Mouse (Mus musculus) CH12.LX (cell line): ENCODE results near the gene Mrtfa. TPM values are rescaled to one million over a fixed set of nuclear protein-coding genes. Genes with fewer than 3 reads are reported as not detected.

Experiments used
- DNase-seq: peaks from one replicate; pipeline ENCODE4 v3.0.0-alpha.2; 2013; ENCODE audit errors: extremely low read depth
- H3K27ac ChIP-seq: 2 replicates; pipeline ENCODE4 v1.5.1; 2012; ENCODE audit warnings: low read depth, mild to moderate bottlenecking, control low read depth, moderate library complexity; ENCODE audit not compliant: insufficient read depth
- H3K27me3 ChIP-seq: replicated peaks from 2 replicates; pipeline ENCODE3; 2012; ENCODE audit warnings: inconsistent platforms
- H3K36me3 ChIP-seq, 2 experiments: replicated peaks in 1 of 2; 2 replicates each; pipeline versions ENCODE3 to v1.6.1; 2012; ENCODE audit warnings: inconsistent platforms in 1 of 2, low read length in 1 of 2, mild to moderate bottlenecking in 1 of 2, mixed read lengths in 1 of 2, moderate library complexity in 1 of 2; ENCODE audit not compliant: control insufficient read depth in 1 of 2, insufficient read depth in 1 of 2
- H3K4me1 ChIP-seq, 2 experiments: 2 replicates each; pipeline ENCODE4 v1.6.1; 2012; ENCODE audit warnings: inconsistent platforms in 1 of 2, moderate library complexity in 1 of 2; ENCODE audit not compliant: insufficient read depth in 2 of 2, control insufficient read depth in 1 of 2
- H3K4me2 ChIP-seq: 2 replicates; pipeline ENCODE4 v1.6.1; 2012; ENCODE audit warnings: low read depth, mild to moderate bottlenecking, control low read depth; ENCODE audit not compliant: poor library complexity, insufficient read depth, severe bottlenecking
- H3K4me3 ChIP-seq, 3 experiments: fragments of 150-350 bp in 1 of 3; sonication (generic) in 1 of 3; replicated peaks in 1 of 3; 2 replicates each; pipeline versions ENCODE3 to v1.5.1; 2011 to 2012; ENCODE audit warnings: low read depth in 2 of 3, low read length in 2 of 3, mild to moderate bottlenecking in 2 of 3, moderate library complexity in 2 of 3, control low read depth in 1 of 3, improper control_type of control experiment in 1 of 3, inconsistent platforms in 1 of 3, mixed read lengths in 1 of 3; ENCODE audit not compliant: poor library complexity in 1 of 3
- H3K79me2 ChIP-seq: replicated peaks from 2 replicates; pipeline ENCODE4 v1.6.1; 2012; ENCODE audit warnings: mild to moderate bottlenecking, moderate library complexity; ENCODE audit not compliant: control insufficient read depth, poor library complexity, insufficient read depth, severe bottlenecking; ENCODE audit errors: extremely low read depth
- H3K9ac ChIP-seq: 2 replicates; pipeline ENCODE4 v1.6.1; 2012; ENCODE audit warnings: low read depth, mild to moderate bottlenecking, control low read depth, moderate library complexity; ENCODE audit not compliant: insufficient read depth
- H3K9me3 ChIP-seq: replicated peaks from 2 replicates; pipeline ENCODE3; 2012; ENCODE audit warnings: low read length, inconsistent platforms, mixed read lengths
- BHLHE40 ChIP-seq: IDR thresholded peaks from 2 replicates; pipeline ENCODE4 v1.6.1; 2011; ENCODE audit warnings: mild to moderate bottlenecking, low read depth, low read length, improper control_type of control experiment
- CHD1 ChIP-seq: IDR thresholded peaks from 2 replicates; pipeline ENCODE4 v1.6.1; 2012; ENCODE audit warnings: low read depth, low read length, improper control_type of control experiment, inconsistent platforms
- CTCF ChIP-seq, 2 experiments: IDR thresholded peaks in 1 of 2; conservative IDR thresholded peaks in 1 of 2; 2 replicates each; pipeline ENCODE4 v1.5.1; 2011 to 2012; ENCODE audit warnings: low read depth in 2 of 2, low read length in 2 of 2, improper control_type of control experiment in 1 of 2, inconsistent platforms in 1 of 2, mild to moderate bottlenecking in 1 of 2, moderate library complexity in 1 of 2
- E2F4 ChIP-seq: IDR thresholded peaks from 2 replicates; pipeline ENCODE4 v1.6.1; 2011; ENCODE audit warnings: low read depth, low read length, improper control_type of control experiment; ENCODE audit not compliant: insufficient replicate concordance
- ELF1 ChIP-seq: IDR thresholded peaks from 2 replicates; pipeline ENCODE4 v1.6.1; 2014; ENCODE audit warnings: low read depth, mild to moderate bottlenecking, inconsistent platforms, low read length, improper control_type of control experiment
- ETS1 ChIP-seq: conservative IDR thresholded peaks from 2 replicates; pipeline ENCODE4 v1.6.1; 2012; ENCODE audit warnings: low read depth, mild to moderate bottlenecking, inconsistent platforms, low read length, improper control_type of control experiment, moderate library complexity
- GABPA ChIP-seq: IDR thresholded peaks from 2 replicates; pipeline ENCODE4 v1.6.1; 2012; ENCODE audit warnings: low read depth, low read length, improper control_type of control experiment, inconsistent platforms; ENCODE audit not compliant: insufficient replicate concordance
- HCFC1 ChIP-seq: IDR thresholded peaks from 2 replicates; pipeline ENCODE4 v1.6.1; 2012; ENCODE audit warnings: low read depth, mild to moderate bottlenecking, inconsistent platforms, low read length, improper control_type of control experiment
- IRF4 ChIP-seq: IDR thresholded peaks from 2 replicates; pipeline ENCODE4 v1.6.1; 2014; ENCODE audit warnings: low read depth, mild to moderate bottlenecking, inconsistent platforms, low read length, improper control_type of control experiment
- KAT2A ChIP-seq: IDR thresholded peaks from 2 replicates; pipeline ENCODE4 v1.6.1; 2012; ENCODE audit warnings: low read length, improper control_type of control experiment, inconsistent platforms; ENCODE audit not compliant: insufficient replicate concordance
- MEF2A ChIP-seq: IDR thresholded peaks from 2 replicates; pipeline ENCODE4 v1.6.1; 2014; ENCODE audit warnings: low read depth, mild to moderate bottlenecking, inconsistent platforms, low read length, improper control_type of control experiment, borderline replicate concordance
- MYC ChIP-seq: IDR thresholded peaks from 2 replicates; pipeline ENCODE4 v1.6.1; 2011; ENCODE audit warnings: low read depth, mild to moderate bottlenecking, improper control_type of control experiment, low read length
- NELFE ChIP-seq: IDR thresholded peaks from 2 replicates; pipeline ENCODE4 v1.6.1; 2011; ENCODE audit warnings: low read depth, low read length, improper control_type of control experiment
- NRF1 ChIP-seq: IDR thresholded peaks from 2 replicates; pipeline ENCODE4 v1.6.1; 2014; ENCODE audit warnings: low read depth, mild to moderate bottlenecking, inconsistent platforms, low read length, improper control_type of control experiment, moderate library complexity
- PAX5 ChIP-seq: IDR thresholded peaks from 2 replicates; pipeline ENCODE4 v1.6.1; 2012; ENCODE audit warnings: low read length, inconsistent platforms, mixed read lengths
- POLR2AphosphoS2 ChIP-seq: IDR thresholded peaks from 2 replicates; pipeline ENCODE4 v1.6.1; 2011; ENCODE audit warnings: low read depth, low read length, improper control_type of control experiment
- RAD21 ChIP-seq: IDR thresholded peaks from 2 replicates; pipeline ENCODE4 v1.6.1; 2011; ENCODE audit warnings: low read depth, mild to moderate bottlenecking, low read length, improper control_type of control experiment, moderate library complexity
- SIN3A ChIP-seq: IDR thresholded peaks from 2 replicates; pipeline ENCODE4 v1.6.1; 2012; ENCODE audit warnings: low read length, improper control_type of control experiment, inconsistent platforms
- TBP ChIP-seq: conservative IDR thresholded peaks from 2 replicates; pipeline ENCODE4 v1.6.1; 2011; ENCODE audit warnings: low read depth, low read length, improper control_type of control experiment
- TCF12 ChIP-seq: IDR thresholded peaks from 2 replicates; pipeline ENCODE4 v1.6.1; 2014; ENCODE audit warnings: low read depth, mild to moderate bottlenecking, inconsistent platforms, low read length, improper control_type of control experiment
- UBTF ChIP-seq: IDR thresholded peaks from 2 replicates; pipeline ENCODE4 v1.6.1; 2012; ENCODE audit warnings: low read depth, mild to moderate bottlenecking, inconsistent platforms, low read length, improper control_type of control experiment, moderate library complexity
- ZNF384 ChIP-seq: IDR thresholded peaks from 2 replicates; pipeline ENCODE4 v1.6.1; 2012; ENCODE audit warnings: low read depth, low read length, improper control_type of control experiment, inconsistent platforms
- dilution Hi-C: fragments of 300-500 bp; cut with MboI; formaldehyde crosslinking; loops from 2 replicates; pipeline ENCODE4 v1.14.3; 2020; ENCODE audit warnings: low sequenced_read_pairs; ENCODE audit not compliant: extremely low pct_unique_long_range_greater_than_20kb, extremely low pct_ligation_motif_present
- in situ Hi-C: fragments of 300-500 bp; cut with MboI; formaldehyde crosslinking; loops from 3 replicates; pipeline ENCODE4 v1.14.3; 2019; ENCODE audit warnings: low sequenced_read_pairs, low pct_ligation_motif_present, low pct_unique_long_range_greater_than_20kb, mixed read lengths
- polyA plus RNA-seq: library from polyadenylated mRNA; unstranded; fragments of >175 nt; gene quantifications from 2 replicates; pipeline ENCODE4 v1.2.1, GENCODE M21; 2012; ENCODE audit warnings: low read depth; ENCODE audit not compliant: insufficient read length
- total RNA-seq, 2 experiments: library from RNA; depleted of rRNA; stranded (reverse); fragments of 300-350 nt in 1 of 2; fragments of >200 nt in 1 of 2; gene quantifications; 2 replicates each; pipeline ENCODE4 v1.2.3; 2012 to 2014

Gene Mrtfa
- total and polyA plus RNA-seq, 3 experiments, result 4.6 to 23.2 (median 8.2) TPM

- Histone ChIP-seq H3K27me3 (no peaks in the 10 kb centered on the region), H3K4me2 (no peak overlapping the region), H3K4me1 (peaks cover 9 to 66% of the 10 kb centered on the region in 2 experiments), H3K27ac (no peak overlapping the region), H3K79me2 (no peaks in the 10 kb centered on the region; the same call in 1 of the 2 replicates), H3K4me3 (no peak overlapping the region), H3K9ac (no peak overlapping the region), H3K9me3 (no peaks in the 10 kb centered on the region), H3K36me3 (peaks cover 0 to 23% of the 10 kb centered on the region in 2 experiments)
- no peak for TF ChIP-seq ZNF384
- no peak for TF ChIP-seq SIN3A
- no peak for TF ChIP-seq BHLHE40
- TF ChIP-seq NRF1, result no peak
- no peak for TF ChIP-seq ELF1
- no peak for TF ChIP-seq ETS1
- no peak for TF ChIP-seq TBP
- no peak for TF ChIP-seq GABPA
- TF ChIP-seq HCFC1, result no peak
- TF ChIP-seq E2F4, result no peak
- TF ChIP-seq CTCF (conservative IDR thresholded peaks at IDR 0.05 in 1 of 2, IDR thresholded peaks at IDR 0.05 in 1 of 2; ENCODE audit: low read depth in 2 of 2, low read length in 2 of 2), result no peak
- no peak for TF ChIP-seq UBTF
- TF ChIP-seq TCF12, result no peak
- TF ChIP-seq POLR2AphosphoS2, result no peak
- dilution Hi-C loops, result no loop called here
- in situ Hi-C loops, result no loop called here
- no peak for DNase-seq
These were observed 91.9 kb downstream of the Mrtfa start for GRCm38 (mm10) chr15:81098689-81099088.

- Histone ChIP-seq H3K4me1 (peaks cover 8 to 59% of the 10 kb centered on the region in 2 experiments; a peak in 3 of 4 replicates), H3K4me3 (no peak overlapping the region), H3K4me2 (no peak overlapping the region), H3K36me3 (peaks cover 0 to 19% of the 10 kb centered on the region in 2 experiments), H3K79me2 (no peaks in the 10 kb centered on the region; the same call in 1 of the 2 replicates), H3K9me3 (no peaks in the 10 kb centered on the region), H3K27me3 (no peaks in the 10 kb centered on the region), H3K9ac (no peak overlapping the region), H3K27ac (no peak overlapping the region)
- dilution Hi-C loops, result no loop called here
- DNase-seq, result no peak
- no peak for TF ChIP-seq TBP
- no peak for TF ChIP-seq TCF12
- TF ChIP-seq MYC, result no peak
- TF ChIP-seq NELFE, result no peak
- no peak for TF ChIP-seq CHD1
- TF ChIP-seq PAX5, result no peak
- no peak for TF ChIP-seq SIN3A
- TF ChIP-seq IRF4, result no peak
- TF ChIP-seq BHLHE40, result no peak
- no peak for TF ChIP-seq RAD21
- TF ChIP-seq GABPA, result no peak
- no peak for TF ChIP-seq KAT2A
- TF ChIP-seq UBTF, result no peak
- no peak for TF ChIP-seq MEF2A
- no peak for TF ChIP-seq E2F4
- TF ChIP-seq, all 38 proteins: peak for 0
- in situ Hi-C loops, result no loop called here
These were observed 92.7 kb downstream of the Mrtfa start for GRCm38 (mm10) chr15:81097896-81098295.
